Mouse (Mus musculus) spleen, adult 2 months (tissue): ENCODE measurements around the gene Nyap1. TPM values are rescaled to one million over a fixed set of nuclear protein-coding genes. Genes with fewer than 3 reads are reported as not detected.

Source experiments
- DNase-seq, 2 experiments: peaks; one replicate each; pipeline versions ENCODE4 v3.0.0 to v3.0.0-alpha.2; 2012 to 2021; ENCODE audit warnings: low spot score in 2 of 2, low read depth in 1 of 2
- H3K27ac ChIP-seq: fragments of 200-500 bp; 2 replicates; pipeline ENCODE4 v1.5.1; 2012; ENCODE audit warnings: low read length, inconsistent platforms; ENCODE audit not compliant: insufficient read depth
- H3K27me3 ChIP-seq: fragments of 200-500 bp; 2 replicates; pipeline ENCODE4 v1.6.1; 2012; ENCODE audit warnings: mild to moderate bottlenecking, moderate library complexity, low read length, inconsistent platforms; ENCODE audit not compliant: control insufficient read depth, insufficient read depth
- H3K36me3 ChIP-seq: fragments of 200-500 bp; 2 replicates; pipeline ENCODE4 v1.6.1; 2012; ENCODE audit warnings: mild to moderate bottlenecking, low read length, inconsistent platforms; ENCODE audit not compliant: control insufficient read depth, insufficient read depth
- H3K4me1 ChIP-seq: fragments of 200-500 bp; 2 replicates; pipeline ENCODE4 v1.6.1; 2011; ENCODE audit warnings: inconsistent platforms; ENCODE audit not compliant: control insufficient read depth, insufficient read depth, insufficient read length
- H3K4me3 ChIP-seq: fragments of 200-500 bp; 2 replicates; pipeline ENCODE4 v1.5.1; 2011; ENCODE audit warnings: mild to moderate bottlenecking, inconsistent platforms; ENCODE audit not compliant: insufficient read depth, insufficient read length; ENCODE audit errors: extremely low read depth
- CTCF ChIP-seq: fragments of 200-500 bp; IDR thresholded peaks from 2 replicates; pipeline ENCODE4 v1.5.1; 2011; ENCODE audit warnings: mild to moderate bottlenecking, inconsistent platforms; ENCODE audit not compliant: insufficient read depth, insufficient read length, insufficient replicate concordance; ENCODE audit errors: extremely low read depth
- POLR2A ChIP-seq: fragments of 200-500 bp; IDR thresholded peaks from 2 replicates; pipeline ENCODE4 v1.6.1; 2011; ENCODE audit warnings: low read depth, low read length, inconsistent platforms
- WGBS: fragments of 180-500 bp; shearing (Covaris S2); methylation state at CpG from one replicate; pipeline ENCODE4 v1.1.7; 2018; 5-methylcytosine and 5-hydroxymethylcytosine counted together
- polyA plus RNA-seq: library from polyadenylated mRNA; depleted of rRNA; stranded (reverse); fragments of >200 nt; gene quantifications from 2 replicates; pipeline ENCODE4 v1.2.3, GENCODE M21; 2012

Nyap1 gene
- polyA plus RNA-seq, 1 experiment = 1.2 TPM

DNA sequence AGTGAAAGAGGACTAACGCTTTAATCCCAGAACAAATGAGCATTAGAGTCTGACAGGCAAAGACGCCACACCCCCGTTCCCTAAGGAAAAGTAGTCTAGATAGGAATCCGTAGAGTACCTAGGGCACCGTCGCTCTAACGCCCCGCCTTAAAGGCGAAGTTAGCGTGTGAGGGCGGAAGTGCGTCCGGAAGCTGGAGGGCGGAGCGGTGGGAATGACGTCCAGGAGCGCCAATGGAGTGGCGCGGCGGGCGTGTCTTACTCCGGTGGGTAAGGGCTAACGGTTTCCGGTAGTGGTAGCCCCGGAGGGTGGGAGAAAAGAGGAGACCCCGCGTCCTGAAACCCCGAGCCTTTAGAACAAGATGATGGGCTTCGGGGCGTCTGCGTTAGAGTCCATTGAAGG, 37.2 kb upstream of the Nyap1 start, which contains the start of gene Ppp1r35:
Ppp1r35 (plus strand) TSS at position 215 of the 400 bp plus-strand sequence.
- Histone ChIP-seq H3K4me1 (peaks cover 10% of the 10 kb centered on the region), H3K27me3 (no peaks in the 10 kb centered on the region), H3K36me3 (peaks cover 18% of the 10 kb centered on the region), H3K4me3 (peak within 1 kb of the TSS; percentile 71), H3K27ac (peak within 1 kb of the TSS; percentile 73)
- WGBS = under 1% methylated on average over 30 of the region's 31 CpGs
- peak; percentile 87 to 94 for DNase-seq
- TF ChIP-seq POLR2A (peak; percentile 66), CTCF (no peak)

DNA sequence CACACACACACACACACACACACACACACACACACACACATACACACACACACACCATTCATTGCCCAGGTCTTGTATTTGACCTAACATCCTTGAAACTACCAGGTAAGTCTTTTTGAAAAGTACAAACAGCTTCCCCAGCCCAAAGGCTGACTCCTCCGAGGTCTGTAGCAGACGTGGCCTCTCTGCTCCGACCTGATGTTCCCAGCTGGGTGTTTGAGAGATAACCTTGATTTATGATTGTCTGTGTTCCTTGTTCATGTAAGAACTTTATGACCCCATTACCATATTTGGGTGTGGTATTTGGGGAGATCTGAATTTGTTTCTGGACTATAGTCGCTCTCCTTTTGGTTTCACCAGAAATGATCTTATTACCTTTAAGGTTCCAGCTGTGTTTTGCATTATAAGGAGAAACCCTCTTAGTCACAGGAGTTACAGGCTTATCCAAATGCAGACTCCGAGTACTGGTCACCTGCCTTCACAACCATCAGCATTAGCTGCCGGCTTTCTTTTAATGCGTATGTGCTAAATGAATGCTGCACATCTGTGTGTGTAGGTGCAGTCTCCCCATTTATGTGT, 35.9 kb upstream of the Nyap1 start:
- DNase-seq = no peak
- WGBS = 82% methylated on average over 7 of the region's 7 CpGs
- H3K27ac ChIP-seq = no peak overlapping the region

DNA sequence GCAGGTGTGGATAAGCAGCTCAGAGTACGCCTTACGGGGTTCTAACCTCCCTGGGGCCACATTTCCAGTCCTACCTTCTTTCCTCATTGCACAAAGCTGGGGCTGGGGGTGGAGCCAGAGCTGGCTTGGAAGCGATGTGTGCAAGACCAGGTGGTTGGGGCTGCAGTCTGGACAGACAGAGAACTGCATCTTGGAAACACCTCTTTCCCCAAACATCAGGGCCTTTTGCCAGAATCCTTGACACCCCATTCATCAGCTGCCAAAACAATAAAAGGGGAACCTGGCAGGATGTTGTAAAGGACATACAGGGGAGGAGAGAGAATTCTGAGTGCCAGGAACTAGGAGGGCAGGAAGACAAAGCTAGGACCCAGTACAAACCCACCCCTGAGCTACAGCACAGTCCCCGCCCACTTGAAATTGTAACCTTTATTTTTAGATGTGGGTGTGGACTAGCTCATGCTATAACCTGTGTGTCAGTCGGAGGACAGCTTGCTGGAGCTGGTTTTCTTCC, 35.1 kb upstream of the Nyap1 start:
- no peak for DNase-seq
- WGBS = 12% methylated on average over 5 of the region's 5 CpGs
- no peaks in the 10 kb centered on the region for H3K27me3 ChIP-seq
- peak overlapping the region; percentile 27 for H3K27ac ChIP-seq
- H3K4me1 ChIP-seq = peaks cover 9% of the 10 kb centered on the region
- peaks cover 2% of the 10 kb centered on the region for H3K36me3 ChIP-seq
- no peak for TF ChIP-seq POLR2A
- no peak for TF ChIP-seq CTCF
- no peak overlapping the region for H3K4me3 ChIP-seq

More for the DNA sequence above, 35.9 kb upstream of the Nyap1 start:
- Histone ChIP-seq H3K36me3 (peaks cover 11% of the 10 kb centered on the region), H3K4me1 (peaks cover 9% of the 10 kb centered on the region), H3K4me3 (no peak overlapping the region), H3K27me3 (no peaks in the 10 kb centered on the region)
- TF ChIP-seq CTCF (no peak), POLR2A (no peak)

DNA sequence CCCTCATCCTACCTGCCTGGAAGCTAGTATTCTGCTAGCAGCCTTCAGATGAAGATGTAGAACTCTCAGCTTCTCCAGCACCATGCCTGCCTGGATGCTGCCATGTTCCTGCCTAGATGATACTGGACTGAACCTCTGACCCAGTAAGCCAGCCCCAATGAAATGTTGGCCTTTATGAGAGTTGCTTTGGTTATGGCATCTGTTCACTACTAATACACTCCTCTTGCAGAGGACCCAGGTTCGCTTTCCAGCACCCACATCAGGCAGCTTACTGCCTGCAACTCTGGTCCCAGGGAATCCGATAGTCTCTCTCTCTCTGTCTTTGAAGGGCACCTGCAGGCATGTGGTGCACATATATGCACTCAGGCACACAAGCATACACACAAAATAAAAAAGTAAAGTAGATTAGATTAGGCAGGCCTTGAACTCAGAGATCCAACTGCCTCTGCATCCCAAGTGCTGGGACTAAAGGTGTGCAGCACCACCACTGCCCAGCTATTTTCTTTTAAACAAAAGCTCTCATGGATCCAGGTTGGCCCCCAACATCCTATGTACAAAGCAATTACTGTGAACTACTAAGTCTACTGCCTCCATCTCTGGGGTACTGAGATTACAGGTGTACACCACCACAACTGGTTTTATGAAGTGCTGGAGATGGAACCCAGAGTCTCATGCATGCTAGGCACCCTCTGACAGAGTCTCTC, 34.3 kb upstream of the Nyap1 start:
- no peak for TF ChIP-seq CTCF
- TF ChIP-seq POLR2A = no peak
- Histone ChIP-seq H3K4me3 (no peak overlapping the region), H3K36me3 (no peaks in the 10 kb centered on the region; the same call in 1 of the 2 replicates), H3K4me1 (peaks cover 9% of the 10 kb centered on the region), H3K27ac (peak overlapping the region; percentile 27), H3K27me3 (no peaks in the 10 kb centered on the region)
- no peak for DNase-seq
- WGBS = 90% methylated on average over 2 of the region's 2 CpGs

DNA sequence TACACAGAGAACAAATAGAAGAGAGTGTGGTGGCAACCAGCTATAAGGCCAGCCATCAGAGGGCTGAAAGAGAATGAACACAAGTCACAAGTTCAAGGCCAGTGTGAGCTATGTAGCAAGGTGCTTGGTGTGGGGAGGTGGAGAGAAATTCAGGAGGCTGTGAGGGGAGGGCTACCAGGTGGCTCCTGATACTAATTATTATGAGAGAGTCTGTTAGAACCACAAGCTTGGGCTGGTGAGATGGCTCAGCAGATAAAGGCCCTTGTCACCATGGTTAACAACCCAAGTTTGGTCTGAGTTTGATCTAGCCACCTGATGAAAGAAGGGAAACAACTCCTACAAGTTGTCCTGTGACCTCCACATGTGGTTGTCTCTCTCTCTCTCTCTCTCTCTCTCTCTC, 31.3 kb upstream of the Nyap1 start:
- no peaks in the 10 kb centered on the region for H3K27me3 ChIP-seq
- no peak for TF ChIP-seq POLR2A
- no peak for TF ChIP-seq CTCF
- H3K4me1 ChIP-seq = peaks cover 6% of the 10 kb centered on the region; the same call in 1 of the 2 replicates
- no peak overlapping the region for H3K27ac ChIP-seq
- DNase-seq = no peak
- H3K4me3 ChIP-seq = no peak overlapping the region
- H3K36me3 ChIP-seq = no peaks in the 10 kb centered on the region

DNA sequence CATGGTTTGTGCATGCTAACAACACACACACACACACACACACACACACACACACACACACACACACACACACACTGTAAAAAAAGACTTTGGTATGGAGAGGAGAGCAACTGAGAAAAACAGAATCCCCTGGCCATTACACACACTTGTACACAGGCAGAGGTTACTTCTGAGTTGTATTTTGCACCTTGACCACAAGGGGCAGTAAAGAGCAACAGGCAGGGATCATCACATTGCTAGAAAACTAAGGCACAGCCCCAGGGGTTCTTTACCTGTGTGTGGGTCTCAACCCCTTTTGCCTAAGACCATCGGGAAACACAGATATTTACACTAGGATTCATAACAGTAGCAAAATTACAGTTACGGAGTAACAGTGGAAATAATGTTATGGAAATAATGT, 29.3 kb upstream of the Nyap1 start:
- DNase-seq = no peak
- Histone ChIP-seq H3K27me3 (no peaks in the 10 kb centered on the region), H3K36me3 (no peaks in the 10 kb centered on the region), H3K4me1 (no peaks in the 10 kb centered on the region), H3K27ac (no peak overlapping the region), H3K4me3 (no peak overlapping the region)
- TF ChIP-seq CTCF = peak; percentile 54; the same call in 1 of the 2 replicates
- no peak for TF ChIP-seq POLR2A
- WGBS = 45% methylated on average over 2 of the region's 2 CpGs

DNA sequence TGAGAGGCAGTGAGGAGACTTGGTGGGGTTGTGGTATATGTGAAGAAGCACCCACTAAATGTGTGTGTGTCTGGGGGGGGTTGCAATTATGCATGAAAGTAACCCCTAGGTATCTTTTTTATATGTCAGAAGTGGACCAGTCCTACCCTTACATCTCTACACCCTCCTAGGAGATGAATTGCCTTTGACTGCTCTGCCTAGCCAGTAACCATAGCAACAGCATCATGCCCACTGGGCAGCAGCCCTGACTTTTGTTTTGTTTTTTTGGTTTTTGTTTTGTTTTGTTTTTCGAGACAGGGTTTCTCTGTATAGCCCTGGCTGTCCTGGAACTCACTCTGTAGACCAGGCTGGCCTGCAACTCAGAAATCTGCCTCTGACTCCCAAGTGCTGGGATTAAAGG, 27.1 kb upstream of the Nyap1 start:
- Histone ChIP-seq H3K27me3 (no peaks in the 10 kb centered on the region), H3K27ac (no peak overlapping the region), H3K4me3 (no peak overlapping the region), H3K4me1 (no peaks in the 10 kb centered on the region), H3K36me3 (no peaks in the 10 kb centered on the region)
- TF ChIP-seq POLR2A (no peak), CTCF (no peak)
- WGBS = 87% methylated on average over 1 of the region's 1 CpGs
- no peak for DNase-seq
